Mouse (Mus musculus) olfactory bulb, adult 2 months (tissue): Measurements from ENCODE around the gene Fam205a1.

Source experiments
- CTCF ChIP-seq: fragments of 200-500 bp; IDR thresholded peaks from 2 replicates; pipeline ENCODE4 v1.5.1; 2012; ENCODE audit warnings: low read depth, mild to moderate bottlenecking, low read length, moderate library complexity; ENCODE audit not compliant: insufficient read depth
- POLR2A ChIP-seq: fragments of 200-500 bp; IDR thresholded peaks from 2 replicates; pipeline ENCODE4 v1.6.1; 2012; ENCODE audit warnings: mild to moderate bottlenecking, low read depth, low read length, moderate library complexity; ENCODE audit not compliant: insufficient read depth

GRCm38 (mm10) chr4:42876586-42877291 lies 23.1 kb upstream of the Fam205a1 start:
- TF ChIP-seq POLR2A (no peak), CTCF (no peak)
